Mouse (Mus musculus) erythroblast, embryonic 14.5 days (primary cell): Measurements from ENCODE around the gene Eif3c. TPM values are rescaled to one million over a fixed set of nuclear protein-coding genes. Genes with fewer than 3 reads are reported as not detected.
A peak's percentile ranks its signal among the peaks of the same experiment; 100 is the strongest.

Experiments
- H3K27me3 ChIP-seq: 2 replicates; pipeline ENCODE4 v1.6.1; 2012; ENCODE audit warnings: inconsistent platforms; ENCODE audit not compliant: control insufficient read depth
- H3K36me3 ChIP-seq: 2 replicates; pipeline ENCODE4 v1.6.1; 2012; ENCODE audit warnings: mild to moderate bottlenecking, inconsistent platforms; ENCODE audit not compliant: control insufficient read depth
- H3K4me1 ChIP-seq: 2 replicates; pipeline ENCODE4 v1.6.1; 2012; ENCODE audit warnings: inconsistent platforms; ENCODE audit not compliant: control insufficient read depth
- H3K4me3 ChIP-seq: replicated peaks from 2 replicates; pipeline ENCODE3; 2012; ENCODE audit warnings: moderate library complexity, mild to moderate bottlenecking, inconsistent platforms
- H3K9me3 ChIP-seq: 2 replicates; pipeline ENCODE4 v1.6.1; 2012; ENCODE audit warnings: low read length, inconsistent platforms, mixed read lengths; ENCODE audit not compliant: control insufficient read depth
- GATA1 ChIP-seq: IDR thresholded peaks from 2 replicates; pipeline ENCODE4 v1.6.1; 2012; ENCODE audit warnings: low read length, inconsistent platforms, mixed read lengths
- TAL1 ChIP-seq: IDR thresholded peaks from 3 replicates; pipeline ENCODE4 v1.6.1; 2012; ENCODE audit warnings: low read length, inconsistent platforms, mixed read lengths
- polyA plus RNA-seq: library from polyadenylated mRNA; stranded (reverse); fragments of >175 nt; gene quantifications from 2 replicates; pipeline ENCODE4 v1.2.3, GENCODE M21; 2012

Gene Eif3c
- 5.1 and 6.2 TPM in 2 replicates for polyA plus RNA-seq

GRCm38 (mm10) chr7:126566094-126566765, at the start of gene Eif3c:
TSS of gene Eif3c (minus strand) at chr7:126566411.
- TF ChIP-seq GATA1: no peak; the same call in 1 of the 2 replicates
- TF ChIP-seq TAL1: no peak
- Histone ChIP-seq H3K36me3 (peaks cover 35% of the 10 kb centered on the region), H3K4me3 (peak within 1 kb of the TSS; percentile 89)

GRCm38 (mm10) chr7:126612736-126613135, 46.5 kb upstream of the Eif3c start:
- Histone ChIP-seq H3K9me3 (no peaks in the 10 kb centered on the region), H3K4me1 (peaks cover 2% of the 10 kb centered on the region; the same call in 1 of the 2 replicates), H3K27me3 (no peaks in the 10 kb centered on the region), H3K4me3 (no peak overlapping the region), H3K36me3 (no peaks in the 10 kb centered on the region)
- no peak for TF ChIP-seq GATA1
- no peak for TF ChIP-seq TAL1

More at GRCm38 (mm10) chr7:126566094-126566765, at the start of gene Eif3c:
- Histone ChIP-seq H3K27me3 (no peaks in the 10 kb centered on the region), H3K9me3 (no peaks in the 10 kb centered on the region), H3K4me1 (peaks cover 26% of the 10 kb centered on the region)

GRCm38 (mm10) chr7:126607796-126608195, 41.6 kb upstream of the Eif3c start:
- Histone ChIP-seq H3K4me1 (peaks cover 2% of the 10 kb centered on the region; the same call in 1 of the 2 replicates), H3K4me3 (no peak overlapping the region), H3K36me3 (no peaks in the 10 kb centered on the region), H3K27me3 (no peaks in the 10 kb centered on the region), H3K9me3 (no peaks in the 10 kb centered on the region)
- no peak for TF ChIP-seq TAL1
- no peak for TF ChIP-seq GATA1

GRCm38 (mm10) chr7:126607064-126607463, 40.9 kb upstream of the Eif3c start:
- Histone ChIP-seq H3K4me3 (no peak overlapping the region), H3K27me3 (no peaks in the 10 kb centered on the region), H3K9me3 (no peaks in the 10 kb centered on the region), H3K36me3 (no peaks in the 10 kb centered on the region), H3K4me1 (peaks cover 2% of the 10 kb centered on the region; the same call in 1 of the 2 replicates)
- TF ChIP-seq GATA1 (no peak), TAL1 (no peak)

GRCm38 (mm10) chr7:126606611-126607010, 40.4 kb upstream of the Eif3c start:
- H3K36me3 ChIP-seq: no peaks in the 10 kb centered on the region
- TF ChIP-seq TAL1 (no peak), GATA1 (no peak)
- H3K4me1 ChIP-seq: peaks cover 2% of the 10 kb centered on the region; the same call in 1 of the 2 replicates
- H3K4me3 ChIP-seq: no peak overlapping the region
- no peaks in the 10 kb centered on the region for H3K9me3 ChIP-seq
- H3K27me3 ChIP-seq: no peaks in the 10 kb centered on the region

GRCm38 (mm10) chr7:126602650-126603049, 36.4 kb upstream of the Eif3c start:
- Histone ChIP-seq H3K4me1 (no peaks in the 10 kb centered on the region), H3K4me3 (no peak overlapping the region), H3K27me3 (no peaks in the 10 kb centered on the region), H3K36me3 (no peaks in the 10 kb centered on the region), H3K9me3 (no peaks in the 10 kb centered on the region)
- TF ChIP-seq TAL1: no peak
- no peak for TF ChIP-seq GATA1

- H3K36me3 ChIP-seq: no peaks in the 10 kb centered on the region
- H3K4me3 ChIP-seq: no peak overlapping the region
- H3K9me3 ChIP-seq: no peaks in the 10 kb centered on the region
- no peaks in the 10 kb centered on the region for H3K27me3 ChIP-seq
- H3K4me1 ChIP-seq: no peaks in the 10 kb centered on the region
- TF ChIP-seq TAL1 (no peak), GATA1 (no peak)
Measured at GRCm38 (mm10) chr7:126601896-126602295, 35.7 kb upstream of the Eif3c start.

GRCm38 (mm10) chr7:126598919-126599318, 32.7 kb upstream of the Eif3c start:
- TF ChIP-seq GATA1 (no peak), TAL1 (no peak)
- H3K27me3 ChIP-seq: no peaks in the 10 kb centered on the region
- H3K36me3 ChIP-seq: no peaks in the 10 kb centered on the region
- no peak overlapping the region for H3K4me3 ChIP-seq
- H3K4me1 ChIP-seq: no peaks in the 10 kb centered on the region
- H3K9me3 ChIP-seq: no peaks in the 10 kb centered on the region

GRCm38 (mm10) chr7:126596414-126596813, 30.2 kb upstream of the Eif3c start:
- Histone ChIP-seq H3K9me3 (no peaks in the 10 kb centered on the region), H3K4me3 (no peak overlapping the region), H3K36me3 (no peaks in the 10 kb centered on the region), H3K4me1 (no peaks in the 10 kb centered on the region), H3K27me3 (no peaks in the 10 kb centered on the region)
- TF ChIP-seq GATA1 (no peak), TAL1 (no peak)

GRCm38 (mm10) chr7:126595890-126596289, 29.7 kb upstream of the Eif3c start:
- H3K4me3 ChIP-seq: no peak overlapping the region
- H3K27me3 ChIP-seq: no peaks in the 10 kb centered on the region
- no peaks in the 10 kb centered on the region for H3K9me3 ChIP-seq
- H3K4me1 ChIP-seq: no peaks in the 10 kb centered on the region
- no peaks in the 10 kb centered on the region for H3K36me3 ChIP-seq
- no peak for TF ChIP-seq TAL1
- no peak for TF ChIP-seq GATA1
